Mouse (Mus musculus) left cerebral cortex, adult 8-10 months (tissue): Measurements from ENCODE around the gene Gpm6a. TPM values are rescaled to one million over a fixed set of nuclear protein-coding genes. Genes with fewer than 3 reads are reported as not detected.
"Not testable (repeated sequence)": the region's sequence is repeated elsewhere in the genome, so short reads cannot be mapped to it uniquely, and the experiment has no call there.

Source experiments
- DNase-seq, 2 experiments: peaks; one replicate each; pipeline ENCODE4 v3.0.0; 2022; ENCODE audit warnings: low spot score in 2 of 2
- total RNA-seq, 4 experiments: library from RNA; stranded (reverse); gene quantifications; 2 replicates each; pipeline ENCODE4 v1.2.4; 2022

Gene Gpm6a
- total RNA-seq, 4 experiments from 2014 or later: 788 to 932 (median 883) TPM

DNA sequence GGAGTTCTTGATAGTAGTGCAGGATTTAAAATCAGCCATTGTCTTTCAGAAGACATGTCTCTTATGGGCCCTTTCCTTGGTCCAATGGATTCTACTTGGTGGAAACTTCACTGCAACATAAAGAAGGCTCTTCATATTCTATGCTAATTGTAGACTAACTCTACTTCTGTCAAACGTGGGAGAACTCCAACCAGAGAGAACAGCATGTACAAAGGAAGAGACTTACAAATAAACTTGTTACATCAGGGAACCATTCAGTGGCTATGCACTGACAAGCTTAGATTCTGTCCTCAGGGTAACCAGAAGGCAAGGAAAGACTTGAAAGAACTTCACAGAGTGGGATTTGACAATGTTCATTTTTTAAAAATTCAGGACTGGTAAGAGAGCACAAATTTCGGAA lies 48.3 kb downstream of the Gpm6a start:
- DNase-seq: no peak

DNA sequence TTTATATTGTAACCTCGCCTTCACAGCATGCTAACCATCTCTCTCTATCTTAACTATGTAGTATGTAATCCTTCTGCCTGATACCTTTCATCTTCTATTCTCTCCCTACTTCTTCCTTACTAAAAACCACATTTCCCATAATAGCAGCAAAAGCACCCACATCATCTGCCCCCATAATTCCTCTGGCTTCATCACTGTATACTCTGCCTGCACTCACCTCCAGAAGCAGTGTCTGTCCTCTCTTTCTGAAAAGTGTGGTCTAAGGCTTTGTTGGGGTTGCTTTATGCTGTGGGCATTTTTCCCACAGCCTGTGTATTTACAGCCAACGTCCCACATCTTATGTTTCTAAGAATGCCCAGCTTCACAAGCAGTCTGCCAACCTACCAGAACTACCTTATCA lies 57.6 kb downstream of the Gpm6a start:
- no peak for DNase-seq

DNA sequence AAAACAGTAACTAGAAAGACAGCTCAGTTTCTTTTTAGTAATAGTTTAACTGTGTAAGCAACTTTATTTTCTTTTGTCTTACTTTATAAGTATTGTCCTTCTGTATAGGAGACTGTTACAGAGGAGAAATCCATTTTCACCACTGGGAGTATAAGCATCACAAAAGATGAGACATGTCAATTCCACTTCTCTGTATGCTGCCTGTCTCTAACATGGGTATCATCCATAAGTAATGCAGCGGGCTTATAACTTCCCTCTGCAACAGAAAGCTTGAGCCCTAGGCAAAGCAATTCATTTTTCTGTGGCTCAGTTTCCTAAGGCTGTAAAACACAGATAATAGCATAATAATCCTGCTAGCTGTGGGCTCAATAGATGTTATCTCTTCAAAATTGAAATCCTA lies 62.4 kb downstream of the Gpm6a start:
- no peak for DNase-seq

DNA sequence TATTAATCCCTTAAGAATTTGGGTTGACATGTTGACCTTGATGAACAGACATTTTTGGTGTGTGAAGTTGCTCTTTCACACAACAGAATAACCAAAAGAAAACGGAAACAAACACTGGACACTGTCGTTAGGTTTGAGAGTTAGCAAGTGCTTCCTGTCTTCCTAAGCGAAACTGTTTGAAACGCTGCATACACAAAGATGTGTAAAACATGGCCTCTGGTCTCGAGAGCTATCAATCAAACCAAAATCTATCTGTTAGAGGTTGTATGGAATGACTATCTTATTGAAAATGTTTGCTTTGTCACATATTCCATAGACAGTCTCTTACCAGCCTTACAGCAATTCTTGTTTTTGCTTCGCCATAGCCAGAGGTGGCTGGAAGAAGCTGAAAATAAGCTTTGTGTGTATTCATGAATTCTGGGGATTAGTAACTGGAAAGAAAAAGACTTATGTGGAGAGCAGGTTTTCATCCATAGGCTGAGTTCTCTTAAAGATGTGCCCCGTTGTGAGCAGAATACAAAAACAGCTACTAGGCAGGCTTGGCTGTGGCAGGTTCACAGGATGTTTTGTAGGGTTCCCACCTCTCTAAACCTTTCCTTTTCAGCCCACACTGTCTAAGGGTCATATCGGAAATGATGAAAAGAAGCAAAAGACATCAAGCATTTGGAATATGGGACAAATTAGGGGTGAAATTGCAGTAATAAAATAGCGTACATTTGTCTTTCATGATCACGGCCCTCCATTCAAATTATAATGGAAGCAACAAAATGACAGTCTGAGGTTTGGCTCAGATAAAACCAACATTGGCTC lies 71.4 kb downstream of the Gpm6a start:
- DNase-seq: no peak

DNA sequence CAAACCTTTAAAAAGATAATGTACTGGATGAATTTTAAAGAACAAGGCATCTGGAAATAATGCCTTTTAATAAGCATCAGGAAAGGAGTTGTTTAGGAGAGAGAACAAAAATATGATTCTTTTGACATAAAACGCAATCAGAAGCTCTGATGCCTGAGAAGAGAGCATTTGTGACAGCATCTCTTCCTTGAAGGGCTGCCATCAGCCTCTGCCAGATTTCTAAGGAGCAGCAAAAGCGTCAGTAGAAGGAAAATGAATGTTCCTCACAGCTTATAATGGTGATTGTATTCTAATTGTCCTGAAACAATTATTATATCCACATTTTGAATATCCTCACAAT lies 72.0 kb downstream of the Gpm6a start:
- DNase-seq: no peak

DNA sequence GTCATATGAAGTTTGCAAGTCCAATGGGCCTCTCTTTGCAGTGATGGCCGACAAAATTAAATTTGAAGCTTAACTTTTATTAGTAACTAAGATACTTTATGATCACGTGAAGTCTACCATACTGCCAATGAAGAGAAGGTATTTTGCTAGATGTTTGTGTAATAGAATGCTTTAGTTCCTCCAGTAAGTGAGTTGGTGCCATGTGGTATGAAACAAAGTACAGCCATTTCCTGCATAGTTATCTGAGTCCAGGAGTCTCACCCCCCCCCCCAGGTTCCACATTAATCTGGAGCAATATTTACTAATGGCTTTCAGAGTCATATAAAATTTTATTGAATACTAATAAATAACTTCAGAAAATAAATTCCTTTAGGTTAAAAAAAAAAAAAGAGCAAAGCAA lies 73.7 kb downstream of the Gpm6a start:
- no peak for DNase-seq

DNA sequence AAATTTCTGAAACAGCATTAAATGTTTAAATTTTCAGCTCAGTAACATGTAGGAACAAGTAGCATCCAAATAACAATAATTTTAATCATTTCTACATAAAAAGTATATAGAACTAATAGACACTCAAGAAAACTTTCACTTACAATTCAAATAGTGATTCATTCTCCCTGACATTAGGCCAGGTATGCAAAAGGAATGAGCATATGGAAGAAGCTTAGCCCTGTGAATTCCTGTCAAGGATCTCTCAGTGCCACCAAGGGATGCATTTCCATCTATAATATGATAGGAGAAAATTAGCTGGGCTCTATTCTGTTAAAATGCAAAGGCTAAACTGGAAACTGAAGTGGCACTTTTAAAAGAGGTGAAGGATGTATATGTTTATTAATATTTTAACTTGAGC lies 76.5 kb downstream of the Gpm6a start:
- DNase-seq: no peak

DNA sequence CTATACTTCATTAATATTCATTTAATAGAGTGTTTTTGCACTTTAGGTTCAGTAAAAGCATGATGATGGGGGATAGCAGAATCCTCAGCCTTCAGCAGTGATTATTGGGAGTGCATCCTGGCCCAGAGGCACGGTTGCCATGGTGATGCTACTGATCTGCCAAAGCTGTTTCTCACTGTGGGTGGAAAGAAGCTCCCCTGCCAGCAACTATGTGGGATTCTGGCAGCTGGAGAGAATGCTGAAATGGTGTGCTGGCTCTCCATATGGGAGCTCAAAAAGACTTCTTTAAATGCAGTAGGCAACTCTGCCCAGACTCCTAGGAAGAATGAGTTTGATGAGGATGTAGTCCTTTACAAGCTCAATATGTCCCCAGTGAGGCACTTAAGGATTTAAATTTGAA lies 79.7 kb downstream of the Gpm6a start:
- peak; percentile 53 to 96 for DNase-seq

DNA sequence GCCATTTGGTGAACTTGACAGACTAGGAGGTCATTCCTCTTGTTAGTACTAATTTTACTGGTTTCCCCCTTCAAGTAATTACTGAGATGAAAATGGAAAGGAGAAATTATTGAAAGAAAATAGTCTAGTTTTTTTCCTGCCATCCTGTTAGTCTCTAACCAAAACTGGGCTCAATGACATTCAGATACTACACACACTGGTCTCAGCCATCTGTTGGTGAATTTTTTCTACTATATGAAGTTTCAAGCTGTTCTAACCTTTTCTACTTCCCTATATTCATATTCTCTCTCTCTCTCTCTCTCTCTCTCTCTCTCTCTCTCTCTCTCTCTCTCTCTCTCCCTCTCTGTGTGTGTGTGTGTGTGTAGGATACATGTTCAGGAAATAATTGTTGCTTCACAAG lies 80.8 kb downstream of the Gpm6a start:
- no peak for DNase-seq

DNA sequence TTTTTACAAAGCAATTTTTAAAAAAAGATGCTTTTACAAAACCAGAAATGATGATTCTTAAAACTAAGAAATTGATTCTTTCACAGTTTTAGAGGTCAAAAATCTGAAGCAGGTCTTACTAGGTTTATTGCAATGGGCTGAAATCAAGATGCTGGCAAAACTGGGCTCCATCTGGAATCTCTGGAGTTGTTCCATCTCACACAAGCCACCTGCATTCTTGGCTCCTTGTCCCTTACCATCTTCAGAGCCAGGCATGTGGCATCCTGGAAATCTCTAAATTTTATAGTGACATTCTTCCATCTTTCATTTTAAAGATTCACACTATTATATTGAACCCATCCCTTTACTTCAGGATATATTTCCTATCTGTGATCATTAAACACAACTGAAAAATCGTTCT lies 88.3 kb downstream of the Gpm6a start:
- no peak for DNase-seq

DNA sequence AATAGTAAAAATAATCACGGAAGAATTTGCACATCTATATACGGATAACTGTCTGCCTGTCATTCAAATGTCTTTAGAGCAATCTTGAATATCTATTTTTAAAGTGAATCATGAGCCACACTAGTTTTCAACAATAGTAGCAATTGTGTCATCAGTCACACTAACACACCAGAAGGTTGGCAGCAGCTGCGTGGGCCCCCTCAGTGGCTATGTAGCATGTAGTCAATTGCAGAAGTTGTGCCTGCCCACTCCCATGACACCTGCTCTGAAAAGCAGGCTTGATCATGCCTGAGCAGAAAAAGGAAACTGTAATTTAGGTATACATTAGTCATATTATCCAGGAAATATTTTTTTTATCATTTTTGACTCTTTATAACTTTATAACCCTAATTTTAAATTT lies 93.8 kb downstream of the Gpm6a start:
- DNase-seq: peak in 1 of 2 experiments; percentile 79

DNA sequence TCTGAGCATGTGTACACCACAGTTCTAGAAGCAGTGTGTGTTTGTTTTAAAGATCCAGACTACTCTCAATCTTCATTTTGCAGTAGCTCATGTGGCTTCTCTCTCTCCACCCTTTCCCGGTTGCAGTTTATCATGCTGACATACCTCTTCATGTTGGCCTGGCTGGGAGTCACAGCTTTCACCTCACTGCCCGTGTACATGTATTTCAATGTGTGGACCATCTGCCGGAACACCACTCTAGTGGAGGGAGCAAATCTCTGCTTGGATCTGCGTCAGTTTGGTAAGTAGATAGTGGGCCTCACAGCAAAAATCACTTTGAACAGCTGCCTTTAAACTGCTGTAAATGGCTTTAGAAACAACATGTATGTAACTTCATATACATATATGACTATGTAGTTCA lies 95.3 kb downstream of the Gpm6a start:
- no peak for DNase-seq

DNA sequence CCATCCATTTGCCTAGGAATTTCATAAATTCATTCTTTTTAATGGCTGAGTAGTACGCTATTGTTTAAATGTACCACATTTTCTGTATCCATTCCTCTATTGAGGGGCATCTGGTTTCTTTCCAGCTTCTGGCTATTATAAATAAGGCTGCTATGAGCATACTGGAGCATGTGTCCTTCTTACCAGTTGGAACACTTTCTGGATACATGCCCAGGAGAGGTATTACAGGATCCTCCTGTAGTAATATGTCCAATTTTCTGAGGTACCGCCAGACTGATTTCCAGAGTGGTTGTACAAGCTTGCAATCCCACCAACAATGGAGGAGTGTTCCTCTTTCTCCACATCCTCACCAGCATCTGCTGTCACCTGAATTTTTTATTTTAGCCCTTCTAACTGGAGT lies 114.2 kb downstream of the Gpm6a start:
- DNase-seq: not testable (repeated sequence)

DNA sequence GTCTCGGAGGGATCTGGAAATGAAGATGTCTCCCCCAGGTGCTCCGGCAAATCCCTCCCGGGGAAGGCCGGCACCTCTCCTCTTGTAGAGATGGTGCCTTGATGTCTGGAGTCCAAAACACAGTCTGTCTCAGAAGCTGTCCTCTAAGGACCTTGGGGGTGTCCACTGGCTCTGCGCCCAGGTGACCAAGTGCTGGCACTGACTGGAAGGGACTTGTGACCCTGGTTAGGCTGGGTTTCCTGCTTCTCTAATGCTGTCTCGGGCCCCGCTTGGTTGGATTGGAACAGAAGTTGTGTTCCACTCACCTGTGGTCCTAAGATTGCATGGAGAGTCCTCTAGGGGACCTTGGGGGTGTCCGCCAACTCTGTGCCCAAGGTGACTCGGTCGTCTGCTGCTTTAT lies 118.8 kb downstream of the Gpm6a start:
- no peak for DNase-seq

DNA sequence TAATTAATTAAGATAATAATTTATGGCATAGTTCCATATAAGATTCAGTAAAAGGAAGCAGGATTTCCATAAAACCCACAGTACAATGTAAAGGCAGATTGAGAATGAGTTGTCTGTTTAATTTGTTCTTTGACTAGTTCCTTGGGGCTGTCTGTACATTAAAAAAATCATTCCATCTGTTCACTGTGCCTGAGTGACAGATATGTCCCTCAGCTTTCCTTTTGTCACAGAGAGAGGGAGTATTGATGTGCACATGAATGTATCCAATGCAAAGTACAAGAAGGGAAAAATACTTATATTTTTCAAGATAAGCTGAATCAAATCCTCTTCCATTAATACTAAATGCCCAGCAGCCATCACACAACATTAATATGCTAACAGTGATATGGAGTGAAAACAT lies 147.6 kb downstream of the Gpm6a start:
- DNase-seq: no peak

DNA sequence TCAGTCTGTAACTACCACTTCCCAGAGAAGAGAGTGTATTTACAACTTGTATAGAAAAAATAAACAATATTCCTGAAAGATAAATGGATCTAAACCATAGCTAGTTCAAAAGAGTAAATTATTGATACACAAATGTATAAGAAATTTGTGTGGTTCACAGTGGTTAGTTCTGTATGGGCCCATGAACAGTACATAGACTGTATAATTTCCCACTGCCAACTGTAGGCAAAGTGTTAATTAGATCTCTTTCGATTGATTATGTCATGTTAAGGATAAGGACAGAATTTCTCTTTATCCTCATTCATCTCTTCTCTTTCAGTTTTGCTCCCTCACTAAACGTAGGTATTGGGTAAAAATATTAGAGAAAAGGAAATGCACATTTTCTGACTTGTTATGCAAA lies 148.4 kb downstream of the Gpm6a start:
- DNase-seq: no peak

DNA sequence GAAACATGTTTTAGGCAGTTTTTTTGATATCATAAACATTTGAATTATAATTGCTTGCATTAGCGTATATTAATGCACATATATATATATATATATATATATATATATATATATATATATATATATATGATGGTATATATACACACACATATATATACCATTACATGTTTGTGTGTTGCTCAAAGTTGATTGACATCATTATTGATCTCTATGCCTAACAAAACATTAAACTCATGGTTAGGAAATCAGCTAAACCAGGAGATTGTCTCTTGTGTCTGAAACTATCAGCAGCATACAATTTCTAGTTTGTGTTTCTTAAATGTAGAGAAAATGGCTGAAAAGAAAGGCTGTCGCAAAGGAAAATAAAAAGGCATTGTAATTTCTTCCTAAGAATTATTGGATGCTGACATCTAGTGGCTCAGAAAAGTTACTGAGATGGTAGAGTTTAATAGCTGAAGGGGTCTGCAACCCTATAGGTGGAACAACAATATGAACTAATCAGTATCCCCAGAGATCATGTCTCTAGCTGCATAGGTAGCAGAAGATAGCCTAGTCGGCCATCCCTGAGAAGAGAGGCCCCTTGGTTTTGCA lies 149.3 kb downstream of the Gpm6a start:
- no peak for DNase-seq

Other genes starting within 250 kb of the Gpm6a start
- 10 to 100 TPM; 41.6 to 50.0 (median 46.4) TPM for gene Wdr17, start 67.7 kb upstream of the Gpm6a start, total RNA-seq